Mouse (Mus musculus) right cerebral cortex, postnatal 36 days (tissue): Measurements from ENCODE around the gene 4933402J07Rik.
A peak's percentile ranks its signal among the peaks of the same experiment; 100 is the strongest.

ENCODE experiments used
- DNase-seq, 2 experiments: peaks; one replicate each; pipeline ENCODE4 v3.0.0; 2022; ENCODE audit warnings: low spot score in 2 of 2, mixed read lengths in 1 of 2

4933402J07Rik gene

GRCm38 (mm10) chr8:87563553-87563952 lies at the start of gene 4933402J07Rik:
Gene 4933402J07Rik (plus strand): TSS chr8:87563853.
- no peak for DNase-seq

DNA sequence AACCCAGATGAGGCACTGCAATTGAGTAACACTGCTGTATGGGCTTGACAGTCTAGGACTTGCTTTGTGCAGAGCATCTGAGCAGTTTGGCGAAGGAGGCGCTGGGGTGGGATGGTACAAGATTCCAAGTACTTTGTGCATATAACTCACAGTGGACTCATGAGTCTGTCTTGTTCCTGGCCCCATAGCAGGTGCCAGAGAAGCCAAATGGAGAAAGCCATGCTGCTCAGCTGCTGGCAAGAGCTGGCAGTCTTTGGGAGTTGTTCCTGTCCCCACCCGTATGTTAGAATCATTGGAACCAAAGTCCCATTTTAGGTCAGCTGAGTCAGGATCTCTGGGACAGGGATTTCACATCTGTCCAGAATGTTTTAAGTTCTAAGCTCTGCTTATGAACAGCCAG lies 46.5 kb upstream of the 4933402J07Rik start:
- DNase-seq, result no peak

DNA sequence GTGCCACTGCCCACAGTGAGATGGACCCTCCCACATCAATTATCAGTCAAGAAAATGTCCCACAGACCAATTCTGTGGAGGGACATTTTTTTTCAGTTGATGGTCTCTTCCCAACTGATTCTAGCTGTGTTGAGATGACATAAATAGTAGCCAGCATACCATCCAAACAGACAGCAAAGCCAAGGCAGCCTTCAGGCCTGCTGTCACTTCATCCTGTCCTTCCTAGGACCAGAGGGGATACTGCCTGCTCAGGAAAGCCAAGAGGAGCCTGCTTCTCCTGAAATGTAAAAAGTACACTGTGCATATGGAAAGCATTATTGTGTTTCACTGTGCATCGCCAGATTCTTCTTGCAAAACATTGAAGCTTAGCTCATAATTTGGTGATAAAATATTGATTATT lies 38.6 kb upstream of the 4933402J07Rik start:
- no peak for DNase-seq

DNA sequence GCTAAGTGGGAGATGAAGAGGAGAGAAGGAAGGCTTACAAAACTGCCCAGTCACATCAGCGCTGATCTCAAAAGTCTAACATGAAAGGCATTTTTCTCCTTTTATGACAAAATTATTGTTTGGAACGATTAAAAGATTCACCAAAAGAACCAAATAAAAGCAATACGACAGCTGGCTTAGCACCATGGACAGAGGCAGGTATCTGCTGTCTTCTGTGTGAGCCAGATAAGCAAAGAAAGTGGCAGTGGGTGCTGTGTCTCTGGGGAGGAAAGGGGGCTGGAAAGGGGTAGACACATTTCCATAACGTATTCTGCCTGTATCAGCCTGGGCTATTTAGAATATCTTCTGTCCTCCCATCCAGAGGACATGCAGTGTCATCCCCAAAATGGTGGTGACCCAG lies 32.5 kb upstream of the 4933402J07Rik start:
- DNase-seq, result no peak

GRCm38 (mm10) chr8:87533476-87533875 lies 30.2 kb upstream of the 4933402J07Rik start:
- DNase-seq, result no peak

- DNase-seq, result no peak
Measured at GRCm38 (mm10) chr8:87534846-87535245, 28.8 kb upstream of the 4933402J07Rik start.

GRCm38 (mm10) chr8:87536615-87537329 lies 26.9 kb upstream of the 4933402J07Rik start:
- DNase-seq, result peak in 1 of 2 experiments; percentile 9

- peak in 1 of 2 experiments; percentile 7 for DNase-seq
Measured at GRCm38 (mm10) chr8:87539829-87540394, 23.7 kb upstream of the 4933402J07Rik start.

- DNase-seq, result no peak
Measured at GRCm38 (mm10) chr8:87549881-87550280, 13.8 kb upstream of the 4933402J07Rik start.

GRCm38 (mm10) chr8:87552801-87553200 lies 10.9 kb upstream of the 4933402J07Rik start:
- DNase-seq, result no peak

- no peak for DNase-seq
Measured at GRCm38 (mm10) chr8:87560801-87561200, 2.9 kb upstream of the 4933402J07Rik start.

DNA sequence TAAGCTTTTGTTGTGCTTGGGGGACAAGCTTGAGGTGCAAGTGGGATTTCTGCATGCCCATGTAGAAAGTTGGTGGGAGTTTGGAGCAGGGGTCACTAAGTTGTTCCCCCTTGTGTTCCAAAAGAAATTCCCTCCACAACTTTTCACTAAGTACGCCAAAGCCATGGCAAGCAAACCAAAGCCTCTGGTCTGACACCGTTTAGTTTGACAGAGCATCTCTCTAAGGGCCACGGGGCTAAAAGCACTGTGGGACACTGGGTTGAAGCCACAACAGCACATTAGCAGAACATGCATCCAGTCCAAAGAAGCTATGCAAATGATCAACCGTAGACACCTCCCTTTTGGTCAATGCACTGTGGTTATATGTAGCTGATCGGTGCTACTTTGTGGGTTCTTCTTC lies 5.5 kb downstream of the 4933402J07Rik start:
- no peak for DNase-seq

- DNase-seq, result no peak
Measured at GRCm38 (mm10) chr8:87569706-87570563, 6.3 kb downstream of the 4933402J07Rik start.

DNA sequence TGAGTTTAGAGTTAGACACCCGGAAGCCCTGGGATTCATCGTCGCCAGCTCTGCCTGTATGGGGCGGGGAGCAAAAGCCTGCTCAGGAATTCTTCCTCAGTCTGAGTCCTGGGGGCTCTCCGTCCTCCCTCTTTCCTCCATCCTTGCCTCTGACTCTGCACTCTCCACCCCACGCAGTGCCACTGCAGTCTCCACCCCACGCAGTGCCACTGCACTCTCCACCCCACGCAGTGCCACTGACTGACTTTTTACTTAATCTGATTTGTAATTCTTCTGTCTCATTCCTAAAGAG lies 6.9 kb downstream of the 4933402J07Rik start:
- no peak for DNase-seq

GRCm38 (mm10) chr8:87570880-87571279 lies 7.2 kb downstream of the 4933402J07Rik start:
- DNase-seq, result no peak

DNA sequence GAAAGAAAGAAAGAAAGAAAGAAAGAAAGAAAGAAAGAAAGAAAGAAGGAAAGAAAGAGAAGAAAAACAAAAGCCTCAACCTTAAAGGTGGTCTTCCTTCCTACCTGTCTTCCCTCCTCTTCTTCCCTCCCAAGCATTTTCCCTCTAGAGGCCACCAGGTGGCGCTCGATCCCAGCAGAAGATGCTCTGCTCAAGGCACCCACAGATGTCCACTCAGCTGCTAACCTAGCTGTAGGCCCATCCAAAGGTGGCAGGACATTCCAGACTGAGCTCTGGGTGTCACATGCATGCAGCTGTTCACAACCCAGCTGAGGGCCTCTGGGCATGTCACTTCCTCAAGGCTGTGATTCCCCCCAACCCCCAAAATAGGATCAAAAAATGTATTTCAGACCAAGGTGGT lies 30.6 kb downstream of the 4933402J07Rik start:
- peak; percentile 36 to 48 for DNase-seq

GRCm38 (mm10) chr8:87602731-87603130 lies 39.1 kb downstream of the 4933402J07Rik start:
- DNase-seq, result no peak

GRCm38 (mm10) chr8:87609110-87609509 lies 45.5 kb downstream of the 4933402J07Rik start:
- DNase-seq, result no peak

DNA sequence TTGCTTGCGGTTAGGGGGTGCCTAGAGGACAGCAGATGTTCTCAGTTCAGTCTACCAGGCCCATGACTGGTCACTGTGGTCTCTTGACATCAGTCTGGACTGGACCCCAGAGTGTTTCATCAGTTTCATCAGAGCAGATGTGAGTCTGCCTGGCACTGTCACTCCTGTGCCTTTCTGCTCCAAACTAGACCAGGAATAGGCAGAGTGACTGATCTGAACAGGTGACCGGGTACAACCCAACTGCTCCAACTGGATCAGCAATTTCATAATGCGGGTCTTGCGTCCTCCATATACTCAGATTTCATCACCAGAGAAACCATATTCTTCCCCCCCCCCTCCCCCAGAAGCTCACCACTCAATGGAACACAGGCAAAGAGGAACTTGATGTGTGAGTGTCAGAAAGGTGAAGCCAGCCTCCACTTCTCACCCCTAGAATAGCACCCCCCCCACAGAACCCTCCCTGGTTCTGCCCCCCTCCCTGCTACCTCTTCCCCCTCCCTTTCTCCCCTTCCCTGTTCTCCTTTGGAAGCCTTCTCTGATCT lies 46.1 kb downstream of the 4933402J07Rik start:
- DNase-seq, result no peak

- no peak for DNase-seq
Measured at GRCm38 (mm10) chr8:87613701-87614100, 50.0 kb downstream of the 4933402J07Rik start.

GRCm38 (mm10) chr8:87619118-87619517 lies 55.5 kb downstream of the 4933402J07Rik start:
- peak; percentile 4 to 22 for DNase-seq

GRCm38 (mm10) chr8:87619529-87619928 lies 55.9 kb downstream of the 4933402J07Rik start:
- DNase-seq, result no peak
